Mouse (Mus musculus) ES-E14 (cell line): ENCODE data around the gene Cdh18.

Source experiments
- CHD2 ChIP-seq: IDR thresholded peaks from 2 replicates; pipeline ENCODE4 v1.6.1; 2014; ENCODE audit warnings: mild to moderate bottlenecking, low read depth, low read length, inconsistent platforms
- HCFC1 ChIP-seq: IDR thresholded peaks from 2 replicates; pipeline ENCODE4 v1.6.1; 2012; ENCODE audit warnings: low read length, inconsistent platforms, borderline replicate concordance; ENCODE audit not compliant: insufficient read depth
- MAFK ChIP-seq: IDR thresholded peaks from 2 replicates; pipeline ENCODE4 v1.6.1; 2014; ENCODE audit warnings: mild to moderate bottlenecking, low read depth, low read length, inconsistent platforms; ENCODE audit not compliant: insufficient read depth
- ZC3H11A ChIP-seq: IDR thresholded peaks from 2 replicates; pipeline ENCODE4 v1.6.1; 2012; ENCODE audit warnings: low read depth, mild to moderate bottlenecking, inconsistent platforms, low read length, borderline replicate concordance
- ZNF384 ChIP-seq: IDR thresholded peaks from 2 replicates; pipeline ENCODE4 v1.6.1; 2012; ENCODE audit warnings: low read depth, low read length, inconsistent platforms

DNA sequence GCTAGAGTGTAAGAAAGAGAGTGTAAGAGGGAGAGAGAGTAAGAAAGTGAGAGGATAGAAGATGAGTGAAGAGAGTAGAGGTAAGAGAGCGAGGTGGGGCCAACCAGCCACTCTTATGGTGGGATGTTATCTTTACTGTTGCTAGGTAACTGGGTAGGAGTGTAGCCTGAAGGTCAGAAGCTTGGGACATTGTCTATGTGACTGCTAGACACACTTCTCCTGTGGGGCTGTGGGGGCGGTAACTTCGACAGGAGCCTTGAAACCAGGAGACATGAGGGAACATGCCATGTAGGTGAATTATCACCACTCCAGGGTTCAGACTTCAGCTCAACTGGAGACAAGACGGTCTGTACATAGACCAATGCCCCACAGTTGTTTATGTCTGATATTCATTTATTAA is 227.5 kb downstream of the Cdh18 start:
- no peak for TF ChIP-seq ZC3H11A
- TF ChIP-seq CHD2 = no peak
- no peak for TF ChIP-seq ZNF384
- no peak for TF ChIP-seq MAFK
- TF ChIP-seq HCFC1 = no peak
